Mouse (Mus musculus): ENCODE data around the gene Myom3. TPM values are rescaled to one million over a fixed set of nuclear protein-coding genes. Genes with fewer than 3 reads are reported as not detected.

The Myom3 gene
- polyA plus RNA-seq, 1 experiment from 2014 or later = 0.35 TPM

DNA sequence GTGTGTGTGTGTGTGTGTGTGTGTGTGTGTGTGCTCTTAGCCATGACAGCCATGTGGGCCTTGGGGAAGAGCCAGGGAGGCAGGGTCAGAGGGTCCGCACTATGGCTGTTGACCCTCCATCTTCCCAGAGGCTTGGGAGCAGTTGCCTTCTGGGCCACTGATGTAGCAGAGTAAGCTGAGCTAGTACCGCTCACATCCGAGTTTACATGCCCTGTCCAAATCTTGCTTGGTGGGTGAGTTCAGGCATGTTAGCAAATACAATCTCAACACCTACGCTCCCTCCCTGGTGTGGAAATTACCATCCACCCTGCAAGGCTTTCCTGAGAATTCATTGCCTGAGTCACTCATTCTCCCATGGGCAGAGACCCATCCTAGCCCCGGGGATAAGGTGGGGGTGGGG lies 21.8 kb downstream of the Myom3 start:
- no peak for ATAC-seq (ENCODE audit: low FRiP score)
- no peaks in the 10 kb centered on the region; the same call in 1 of the 2 replicates for H3K4me1 ChIP-seq
- no peak overlapping the region for H3K4me2 ChIP-seq (replicated peaks)
- H3K9me3 ChIP-seq (replicated peaks) = no peaks in the 10 kb centered on the region
- no peaks in the 10 kb centered on the region for H3K36me3 ChIP-seq
- H3K4me3 ChIP-seq = no peak overlapping the region
- H3K27ac ChIP-seq = no peak overlapping the region
- H3K9ac ChIP-seq = no peak overlapping the region
- WGBS = 91% methylated on average over 5 of the region's 5 CpGs
- H3K27me3 ChIP-seq = no peaks in the 10 kb centered on the region

DNA sequence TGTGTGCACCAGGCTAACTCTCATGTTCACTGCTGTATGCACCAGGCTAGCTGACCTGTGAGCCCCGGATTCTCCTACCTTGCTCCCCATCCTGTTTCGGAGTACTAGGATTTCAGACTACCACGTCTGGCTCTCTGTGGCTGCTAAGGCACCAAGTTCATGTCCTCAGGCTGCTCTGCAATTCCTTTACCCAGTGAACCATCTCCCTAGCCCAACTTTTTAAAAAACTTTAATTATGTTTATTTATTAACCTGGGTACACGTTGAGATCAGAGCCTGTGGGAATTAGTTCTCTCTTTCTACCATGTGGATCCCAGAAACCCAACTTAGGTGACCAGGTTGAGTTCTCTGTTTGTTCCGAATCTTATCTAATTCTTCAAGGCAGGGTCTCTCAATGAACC lies 27.1 kb downstream of the Myom3 start:
- Histone ChIP-seq H3K27ac (no peak overlapping the region), H3K9me3 (replicated peaks) (no peaks in the 10 kb centered on the region), H3K4me3 (no peak overlapping the region), H3K4me1 (no peaks in the 10 kb centered on the region), H3K9ac (no peak overlapping the region), H3K36me3 (no peaks in the 10 kb centered on the region), H3K4me2 (replicated peaks) (no peak overlapping the region), H3K27me3 (no peaks in the 10 kb centered on the region)
- no peak for ATAC-seq (ENCODE audit: low FRiP score)
- 84% methylated on average over 5 of the region's 5 CpGs for WGBS

DNA sequence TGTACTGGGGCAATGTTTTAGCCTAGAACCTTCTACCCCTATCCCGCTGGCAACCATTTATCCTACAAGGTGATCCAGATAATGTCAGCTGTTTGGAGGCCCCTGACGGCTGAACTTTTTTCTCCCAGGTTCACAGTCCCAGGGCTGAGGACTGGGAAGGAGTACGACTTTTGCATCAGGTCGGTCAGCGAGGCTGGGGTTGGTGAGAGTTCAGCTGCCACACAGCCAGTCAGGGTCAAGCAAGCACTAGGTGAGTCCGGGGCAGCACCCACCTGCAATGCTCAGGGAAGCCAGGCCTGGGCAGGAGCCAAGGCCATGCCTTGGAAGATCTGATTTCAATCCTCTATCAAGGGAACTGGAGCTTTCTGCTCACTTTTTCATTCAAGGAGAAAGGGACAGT lies 27.8 kb downstream of the Myom3 start:
- WGBS = 85% methylated on average over 6 of the region's 6 CpGs
- H3K9me3 ChIP-seq (replicated peaks) = peaks cover 5% of the 10 kb centered on the region
- no peaks in the 10 kb centered on the region for H3K27me3 ChIP-seq
- no peak for ATAC-seq (ENCODE audit: low FRiP score)
- H3K4me1 ChIP-seq = no peaks in the 10 kb centered on the region
- H3K36me3 ChIP-seq = no peaks in the 10 kb centered on the region
- no peak overlapping the region for H3K4me2 ChIP-seq (replicated peaks)
- H3K4me3 ChIP-seq = no peak overlapping the region
- no peak overlapping the region for H3K27ac ChIP-seq
- H3K9ac ChIP-seq = no peak overlapping the region

DNA sequence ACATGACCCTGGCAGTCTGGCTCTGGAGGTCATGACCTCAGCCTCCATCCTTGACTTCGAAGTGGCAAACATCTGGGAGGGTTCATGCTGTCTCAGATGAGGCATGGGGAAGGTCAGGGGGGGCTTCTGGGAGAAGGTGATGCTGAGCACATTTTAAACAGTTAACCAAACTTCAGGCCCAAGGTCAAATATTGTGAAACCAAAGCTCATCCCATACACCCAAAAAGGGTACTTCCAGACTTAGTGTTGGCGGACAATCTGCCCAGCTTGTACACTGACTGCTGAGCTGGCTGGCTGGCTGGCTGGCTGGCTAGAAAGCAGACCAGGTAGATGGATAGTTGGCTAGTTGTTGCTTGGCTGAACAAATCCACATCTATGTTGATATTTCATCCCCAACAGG lies 29.6 kb downstream of the Myom3 start:
- WGBS = 81% methylated on average over 2 of the region's 2 CpGs
- no peaks in the 10 kb centered on the region for H3K36me3 ChIP-seq
- no peak overlapping the region for H3K27ac ChIP-seq
- H3K4me2 ChIP-seq (replicated peaks) = no peak overlapping the region
- H3K9me3 ChIP-seq (replicated peaks) = peaks cover 6% of the 10 kb centered on the region
- H3K4me1 ChIP-seq = no peaks in the 10 kb centered on the region
- ATAC-seq (ENCODE audit: low FRiP score) = no peak
- H3K9ac ChIP-seq = no peak overlapping the region
- no peaks in the 10 kb centered on the region for H3K27me3 ChIP-seq
- H3K4me3 ChIP-seq = no peak overlapping the region

DNA sequence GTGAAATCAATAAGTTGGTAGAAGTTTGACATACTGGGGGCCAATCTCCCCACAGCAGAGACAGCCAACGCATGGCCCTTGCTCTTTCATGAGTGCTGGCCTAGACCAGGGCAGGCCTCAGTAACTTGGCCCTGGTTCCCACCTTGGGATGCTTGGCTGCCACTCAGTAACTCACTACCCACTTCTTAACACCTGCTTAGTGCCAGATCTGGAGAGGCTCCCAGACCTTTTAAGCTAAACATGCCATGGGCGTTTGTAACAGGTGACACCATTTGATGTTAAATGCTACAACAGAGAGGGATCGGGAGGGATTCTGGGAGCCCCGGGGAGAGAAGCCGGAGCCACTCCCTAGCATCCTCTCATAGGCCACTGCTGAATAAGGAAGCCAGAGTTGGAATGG lies 33.3 kb downstream of the Myom3 start:
- no peak for ATAC-seq (ENCODE audit: low FRiP score)
- H3K27me3 ChIP-seq = no peaks in the 10 kb centered on the region; the same call in 1 of the 2 replicates
- no peaks in the 10 kb centered on the region for H3K36me3 ChIP-seq
- no peak overlapping the region for H3K4me3 ChIP-seq
- no peak overlapping the region for H3K27ac ChIP-seq
- H3K4me1 ChIP-seq = peaks cover under 1% of the 10 kb centered on the region; the same call in 1 of the 2 replicates
- peaks cover 6% of the 10 kb centered on the region for H3K9me3 ChIP-seq (replicated peaks)
- H3K9ac ChIP-seq = no peak overlapping the region
- whole genome bisulfite sequencing = 95% methylated on average over 5 of the region's 5 CpGs
- H3K4me2 ChIP-seq (replicated peaks) = no peak overlapping the region

DNA sequence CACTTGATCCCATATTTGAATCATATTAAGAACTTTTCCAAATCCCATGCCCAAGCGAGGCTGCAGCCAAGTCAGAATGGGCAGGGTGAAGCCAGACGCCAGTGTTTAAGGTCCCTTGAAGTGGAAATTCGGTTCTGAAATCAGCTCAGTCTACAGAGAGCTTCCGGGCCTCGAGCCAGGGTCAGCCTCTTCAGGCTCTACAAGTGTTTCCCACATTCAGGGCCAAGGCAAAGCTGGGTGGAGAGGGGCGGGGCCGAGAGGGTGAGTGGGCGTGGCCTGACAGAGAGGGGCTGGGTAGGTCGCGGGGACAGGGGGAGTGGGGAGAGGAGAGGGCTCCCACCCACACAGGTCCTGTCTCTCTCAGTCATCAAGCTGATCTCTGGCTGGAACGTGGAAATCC lies 38.4 kb downstream of the Myom3 start:
- H3K4me1 ChIP-seq = peaks cover 7% of the 10 kb centered on the region; the same call in 1 of the 2 replicates
- WGBS = 32% methylated on average over 11 of the region's 11 CpGs
- H3K9me3 ChIP-seq (replicated peaks) = no peaks in the 10 kb centered on the region
- H3K27me3 ChIP-seq = no peaks in the 10 kb centered on the region; the same call in 1 of the 2 replicates
- H3K4me3 ChIP-seq = no peak overlapping the region
- no peak overlapping the region for H3K9ac ChIP-seq
- H3K36me3 ChIP-seq = no peaks in the 10 kb centered on the region
- no peak overlapping the region for H3K4me2 ChIP-seq (replicated peaks)
- no peak for ATAC-seq (ENCODE audit: low FRiP score)
- no peak overlapping the region for H3K27ac ChIP-seq

DNA sequence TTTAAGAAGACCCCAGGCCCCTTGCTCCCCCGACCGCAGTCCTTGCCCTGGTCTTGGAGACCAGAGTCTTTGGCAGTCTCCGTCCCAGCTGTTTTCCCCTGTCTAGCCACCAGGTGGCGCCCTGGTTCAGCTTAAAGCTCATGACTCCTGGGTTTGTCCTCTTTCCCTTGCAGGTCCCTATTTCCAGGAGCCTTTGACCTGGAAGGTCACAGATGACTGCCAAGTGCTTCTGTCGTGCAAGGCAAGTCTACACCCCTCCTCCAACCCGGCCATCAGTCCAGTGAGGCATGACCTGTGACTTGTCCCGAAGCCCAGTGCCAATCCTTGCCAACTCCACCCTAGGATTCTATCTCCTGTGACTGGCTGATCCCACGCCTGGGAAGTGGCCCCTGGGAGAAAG lies 42.0 kb downstream of the Myom3 start:
- H3K4me1 ChIP-seq = peaks cover 7% of the 10 kb centered on the region; the same call in 1 of the 2 replicates
- no peaks in the 10 kb centered on the region for H3K36me3 ChIP-seq
- ATAC-seq (ENCODE audit: low FRiP score) = peak; percentile 29; the same call in 1 of the 2 replicates
- 0 out of 2 replicates have a peak, but pooled peaks cover 6% of the 10 kb centered on the region for H3K9me3 ChIP-seq (replicated peaks)
- H3K4me2 ChIP-seq (replicated peaks) = no peak overlapping the region
- no peaks in the 10 kb centered on the region; the same call in 1 of the 2 replicates for H3K27me3 ChIP-seq
- H3K4me3 ChIP-seq = no peak overlapping the region
- H3K27ac ChIP-seq = no peak overlapping the region
- H3K9ac ChIP-seq = no peak overlapping the region
- WGBS = 23% methylated on average over 8 of the region's 8 CpGs

DNA sequence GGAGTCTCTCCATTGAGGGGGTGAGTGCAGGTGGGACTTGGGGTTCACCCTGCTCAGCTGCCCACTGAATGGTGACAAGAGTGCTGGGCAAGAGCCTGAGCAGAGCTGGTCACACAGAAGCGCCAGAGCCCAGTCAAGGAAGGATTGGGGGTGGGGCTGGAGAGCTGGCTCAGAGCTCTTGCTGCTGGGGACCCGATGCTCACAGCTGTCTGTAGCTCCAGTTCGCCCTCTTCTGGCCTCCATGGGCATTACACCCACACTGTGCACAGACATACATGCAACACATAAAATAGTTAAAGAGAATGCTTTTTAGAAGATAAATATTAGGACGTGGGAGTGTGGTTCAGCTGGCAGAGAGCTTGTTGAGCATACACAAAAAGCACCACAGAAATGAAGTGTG lies 43.8 kb downstream of the Myom3 start:
- Histone ChIP-seq H3K9ac (no peak overlapping the region), H3K27me3 (no peaks in the 10 kb centered on the region), H3K36me3 (no peaks in the 10 kb centered on the region), H3K4me3 (no peak overlapping the region), H3K27ac (no peak overlapping the region), H3K9me3 (replicated peaks) (0 out of 2 replicates have a peak, but pooled peaks cover 6% of the 10 kb centered on the region), H3K4me2 (replicated peaks) (no peak overlapping the region), H3K4me1 (0 out of 2 replicates have a peak, but pooled peaks cover 1% of the 10 kb centered on the region)
- ATAC-seq (ENCODE audit: low FRiP score) = no peak
- 56% methylated on average over 4 of the region's 4 CpGs for WGBS

DNA sequence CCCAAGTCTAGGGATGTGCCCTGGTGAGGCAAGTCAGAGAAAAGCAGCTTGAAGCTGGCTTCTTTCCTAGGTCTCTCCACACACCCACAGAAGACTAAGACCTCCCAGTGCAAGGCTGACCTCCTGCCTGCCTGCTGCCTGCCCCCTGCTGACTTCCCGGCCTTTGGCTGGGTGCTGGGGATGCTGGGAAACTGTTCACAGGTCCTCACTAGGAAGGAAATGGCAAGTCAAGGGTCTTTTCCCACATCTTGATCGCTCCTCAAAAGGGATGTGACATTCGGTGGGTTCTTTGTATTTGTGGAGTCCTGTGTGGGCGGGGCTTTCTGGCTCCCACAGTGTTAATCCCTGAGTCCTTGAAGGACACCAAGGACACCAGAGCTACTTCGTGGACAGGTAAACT lies 44.7 kb downstream of the Myom3 start:
- 0 out of 2 replicates have a peak, but pooled peaks cover 6% of the 10 kb centered on the region for H3K9me3 ChIP-seq (replicated peaks)
- WGBS = 88% methylated on average over 5 of the region's 5 CpGs

DNA sequence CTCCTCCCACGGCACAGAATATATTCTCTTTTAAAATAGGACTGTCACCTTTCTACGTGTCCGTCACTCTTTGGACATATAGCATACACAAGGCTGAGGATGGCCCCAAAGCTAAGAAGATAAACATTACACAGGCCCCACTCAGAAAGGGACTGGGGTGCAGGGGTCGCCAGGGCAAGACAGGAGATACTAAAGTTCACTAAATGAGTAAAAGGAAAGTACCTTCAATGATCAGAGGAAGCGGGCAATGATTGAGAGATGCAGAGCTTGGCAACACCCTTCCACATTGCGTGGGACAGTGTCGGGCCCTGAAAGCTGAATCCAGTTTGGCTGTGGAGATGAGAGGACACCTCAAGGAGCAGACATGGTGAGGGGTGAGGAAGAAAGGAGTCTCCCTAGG lies 55.4 kb downstream of the Myom3 start:
- no peak overlapping the region for H3K4me3 ChIP-seq
- 86% methylated on average over 7 of the region's 7 CpGs for WGBS
- H3K27me3 ChIP-seq = no peaks in the 10 kb centered on the region
- H3K36me3 ChIP-seq = no peaks in the 10 kb centered on the region
- no peak overlapping the region for H3K27ac ChIP-seq
- ATAC-seq (ENCODE audit: low FRiP score) = no peak
- no peaks in the 10 kb centered on the region for H3K4me1 ChIP-seq
- H3K9ac ChIP-seq = no peak overlapping the region
- no peaks in the 10 kb centered on the region for H3K9me3 ChIP-seq (replicated peaks)
- H3K4me2 ChIP-seq (replicated peaks) = no peak overlapping the region

More for the DNA sequence above, 44.7 kb downstream of the Myom3 start:
- Histone ChIP-seq H3K4me1 (no peaks in the 10 kb centered on the region), H3K4me3 (no peak overlapping the region), H3K27me3 (no peaks in the 10 kb centered on the region), H3K4me2 (replicated peaks) (no peak overlapping the region), H3K27ac (no peak overlapping the region), H3K36me3 (no peaks in the 10 kb centered on the region), H3K9ac (no peak overlapping the region)
- no peak for ATAC-seq (ENCODE audit: low FRiP score)

DNA sequence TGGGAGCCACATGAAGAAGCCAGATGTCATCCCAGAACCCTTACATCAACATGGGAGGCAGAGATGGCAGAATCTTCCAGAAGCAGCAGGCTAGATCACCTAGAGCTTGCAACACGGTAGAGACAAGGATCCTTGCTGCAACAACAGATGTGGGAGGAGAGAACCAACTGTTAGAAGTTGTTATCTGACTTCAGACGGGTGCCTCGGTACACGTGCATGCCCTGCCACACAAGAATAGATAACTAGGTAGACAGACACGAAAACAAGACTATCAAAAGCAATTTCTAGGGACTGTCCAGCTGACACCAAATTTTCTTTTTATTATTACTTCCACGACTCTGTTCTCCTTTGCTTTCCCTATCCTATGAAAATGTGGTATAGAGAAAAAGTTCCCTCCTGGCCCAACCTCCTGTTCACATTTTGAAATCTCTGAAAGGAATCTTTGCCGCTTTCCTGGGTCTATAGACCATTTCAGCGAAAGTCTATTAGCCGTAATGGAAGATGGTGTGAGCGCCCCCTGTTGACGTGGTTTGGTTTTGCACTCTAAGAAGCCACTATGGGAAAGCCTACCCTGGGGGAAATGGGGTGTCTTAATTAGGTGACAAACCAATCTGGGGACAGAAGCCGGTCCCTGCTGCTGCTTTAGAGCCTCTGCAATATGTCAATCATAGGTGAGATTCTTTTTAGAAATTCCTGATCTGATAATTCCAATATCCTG lies 57.5 kb downstream of the Myom3 start:
- Histone ChIP-seq H3K27me3 (no peaks in the 10 kb centered on the region), H3K9ac (no peak overlapping the region), H3K9me3 (replicated peaks) (no peaks in the 10 kb centered on the region), H3K36me3 (no peaks in the 10 kb centered on the region), H3K4me1 (no peaks in the 10 kb centered on the region), H3K4me3 (no peak overlapping the region), H3K4me2 (replicated peaks) (no peak overlapping the region), H3K27ac (no peak overlapping the region)
- no peak for ATAC-seq (ENCODE audit: low FRiP score)
- 44% methylated on average over 12 of the region's 12 CpGs for WGBS

DNA sequence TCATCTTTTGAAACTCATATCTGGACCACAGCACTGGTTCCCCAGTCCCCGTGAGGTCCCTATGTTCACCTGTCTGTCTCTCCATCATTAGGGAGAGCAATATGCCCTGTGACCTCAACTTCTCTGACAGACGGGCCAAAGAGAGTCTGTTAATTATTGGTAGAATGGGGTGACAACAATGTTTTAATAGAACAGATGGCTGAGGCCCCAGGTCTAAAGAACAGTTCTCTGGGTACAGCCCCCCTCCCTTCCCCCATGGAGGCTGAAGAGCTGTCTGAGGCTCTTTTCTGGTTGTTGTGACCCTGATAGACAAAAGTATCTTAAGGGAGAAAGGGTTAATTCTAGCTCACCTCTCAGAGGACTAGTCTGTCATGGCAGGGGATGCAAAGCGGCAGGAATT lies 58.9 kb downstream of the Myom3 start:
- no peak overlapping the region for H3K4me2 ChIP-seq (replicated peaks)
- no peak overlapping the region for H3K27ac ChIP-seq
- no peak overlapping the region for H3K9ac ChIP-seq
- ATAC-seq (ENCODE audit: low FRiP score) = no peak
- H3K36me3 ChIP-seq = no peaks in the 10 kb centered on the region
- no peaks in the 10 kb centered on the region for H3K27me3 ChIP-seq
- no peaks in the 10 kb centered on the region for H3K4me1 ChIP-seq
- H3K9me3 ChIP-seq (replicated peaks) = no peaks in the 10 kb centered on the region
- no peak overlapping the region for H3K4me3 ChIP-seq
- WGBS = 75% methylated on average over 3 of the region's 3 CpGs

All from hindbrain, embryonic 12.5 days (tissue).